Mouse (Mus musculus): Measurements from ENCODE around the gene Ipo7.
"Not testable (repeated sequence)": the region's sequence is repeated elsewhere in the genome, so short reads cannot be mapped to it uniquely, and the experiment has no call there.

The Ipo7 gene

GRCm38 (mm10) chr7:110018117-110018630 is at the start of gene Ipo7:
Ipo7 (plus strand) TSS chr7:110018274.
- peak; percentile 87 for DNase-seq (ENCODE audit: low spot score)

- no peak for DNase-seq (ENCODE audit: low spot score)
Measured at GRCm38 (mm10) chr7:109968924-109969450, 49.1 kb upstream of the Ipo7 start.

GRCm38 (mm10) chr7:109969542-109969941 is 48.5 kb upstream of the Ipo7 start:
- DNase-seq (ENCODE audit: low spot score): no peak

GRCm38 (mm10) chr7:109975966-109976715 is 41.9 kb upstream of the Ipo7 start:
- DNase-seq (ENCODE audit: low spot score): no peak

- peak; percentile 37 for DNase-seq (ENCODE audit: low spot score)
Measured at GRCm38 (mm10) chr7:109977131-109977530, 40.9 kb upstream of the Ipo7 start.

- not testable (repeated sequence) for DNase-seq (ENCODE audit: low spot score)
Measured at GRCm38 (mm10) chr7:109984608-109985007, 33.5 kb upstream of the Ipo7 start.

- DNase-seq (ENCODE audit: low spot score): peak; percentile 38
Measured at GRCm38 (mm10) chr7:109985661-109986132, 32.4 kb upstream of the Ipo7 start.

GRCm38 (mm10) chr7:109986133-109986669 is 31.9 kb upstream of the Ipo7 start:
- peak; percentile 98 for DNase-seq (ENCODE audit: low spot score)

- DNase-seq (ENCODE audit: low spot score): peak; percentile 18
Measured at GRCm38 (mm10) chr7:109986775-109987174, 31.3 kb upstream of the Ipo7 start, which contains the start of gene Tmem41b. Tmem41b (minus strand) TSS chr7:109986929.

- no peak for DNase-seq (ENCODE audit: low spot score)
Measured at GRCm38 (mm10) chr7:109991286-109991685, 26.8 kb upstream of the Ipo7 start.

- peak; percentile 74 for DNase-seq (ENCODE audit: low spot score)
Measured at GRCm38 (mm10) chr7:109993157-109993959, 24.7 kb upstream of the Ipo7 start.

GRCm38 (mm10) chr7:109998388-109998787 is 19.7 kb upstream of the Ipo7 start:
- DNase-seq (ENCODE audit: low spot score): no peak

- DNase-seq (ENCODE audit: low spot score): no peak
Measured at GRCm38 (mm10) chr7:110002092-110002491, 16.0 kb upstream of the Ipo7 start.

- DNase-seq (ENCODE audit: low spot score): no peak
Measured at GRCm38 (mm10) chr7:110002968-110003367, 15.1 kb upstream of the Ipo7 start.

GRCm38 (mm10) chr7:110005976-110006375 is 12.1 kb upstream of the Ipo7 start:
- no peak for DNase-seq (ENCODE audit: low spot score)

- no peak for DNase-seq (ENCODE audit: low spot score)
Measured at GRCm38 (mm10) chr7:110006471-110007195, 11.4 kb upstream of the Ipo7 start.

GRCm38 (mm10) chr7:110008513-110008912 is 9.6 kb upstream of the Ipo7 start:
- DNase-seq (ENCODE audit: low spot score): no peak

- no peak for DNase-seq (ENCODE audit: low spot score)
Measured at GRCm38 (mm10) chr7:110009084-110009483, 9.0 kb upstream of the Ipo7 start.

GRCm38 (mm10) chr7:110011417-110011816 is 6.7 kb upstream of the Ipo7 start:
- DNase-seq (ENCODE audit: low spot score): no peak

- DNase-seq (ENCODE audit: low spot score): no peak
Measured at GRCm38 (mm10) chr7:110014272-110014671, 3.8 kb upstream of the Ipo7 start.

Data from adipocyte (in vitro differentiated cells).